Mouse (Mus musculus) liver, embryonic 14.5 days (tissue): Measurements from ENCODE around the gene Hbp1.

Experiments
- CTCF ChIP-seq: IDR thresholded peaks from 2 replicates; pipeline ENCODE4 v1.5.1; 2016; ENCODE audit warnings: antibody characterized with exemption, low read depth, control low read depth
- EP300 ChIP-seq: IDR thresholded peaks from 2 replicates; pipeline ENCODE4 v1.6.1; 2016; ENCODE audit warnings: antibody characterized with exemption, low read depth

- TF ChIP-seq EP300, result no peak
- no peak for TF ChIP-seq CTCF
Observed at GRCm38 (mm10) chr12:31897456-31897855, 52.9 kb downstream of the Hbp1 start.
